Mouse (Mus musculus): ENCODE data around the gene Hdac11. TPM values are rescaled to one million over a fixed set of nuclear protein-coding genes. Genes with fewer than 3 reads are reported as not detected.
A peak's percentile ranks its signal among the peaks of the same experiment; 100 is the strongest.

Hdac11 gene
- polyA plus RNA-seq, 1 experiment: 18.4 TPM

DNA sequence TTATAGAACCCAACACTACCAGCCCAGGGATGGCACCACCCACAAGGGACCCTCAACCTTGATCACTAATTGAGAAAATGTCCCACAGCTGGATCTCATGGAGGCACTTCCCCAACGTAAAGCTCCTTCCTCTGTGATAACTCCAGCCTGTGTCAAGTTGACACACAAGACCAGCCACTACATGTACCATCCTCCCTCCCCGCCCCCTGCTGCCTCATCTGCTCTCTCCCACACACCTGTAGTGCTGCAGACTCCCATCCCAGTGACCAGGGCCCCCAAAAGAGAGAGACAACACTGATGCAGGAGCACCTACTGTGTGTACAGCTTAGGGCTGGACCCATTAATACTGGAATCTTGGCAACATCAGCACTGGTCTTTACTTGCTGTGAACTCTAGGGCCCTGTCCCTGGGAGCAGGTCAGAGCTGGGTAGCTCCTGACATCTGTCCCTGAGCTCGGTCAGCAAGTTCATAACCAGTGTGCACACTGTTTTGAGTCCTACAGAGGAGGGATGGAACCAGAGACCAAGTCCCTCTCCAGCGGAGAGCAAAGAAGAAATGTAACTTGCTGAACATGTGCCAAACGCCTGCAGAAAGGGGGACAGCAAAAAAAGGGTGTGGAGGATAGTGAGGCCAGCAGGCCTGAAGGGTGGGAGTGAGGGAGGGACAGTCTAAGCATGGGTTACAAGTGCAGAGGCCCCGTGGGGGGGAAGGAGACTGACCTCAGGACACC, 5.2 kb downstream of the Hdac11 start:
- TF ChIP-seq POLR2A (IDR thresholded peaks at IDR 0.05; ENCODE audit: borderline replicate concordance, extremely low read depth, low read depth, low read length): no peak
- no peak for TF ChIP-seq CTCF (IDR thresholded peaks at IDR 0.05; ENCODE audit: insufficient read depth, low read length)
- DNase-seq: no peak
- Histone ChIP-seq H3K4me3 (replicated peaks; ENCODE audit: extremely low read depth, low read depth, low read length) (no peak overlapping the region), H3K4me1 (ENCODE audit: control insufficient read depth, insufficient read depth, low read length) (0 out of 2 replicates have a peak, but pooled peaks cover 4% of the 10 kb centered on the region)
- 77% methylated on average over 6 of the region's 6 CpGs for WGBS

DNA sequence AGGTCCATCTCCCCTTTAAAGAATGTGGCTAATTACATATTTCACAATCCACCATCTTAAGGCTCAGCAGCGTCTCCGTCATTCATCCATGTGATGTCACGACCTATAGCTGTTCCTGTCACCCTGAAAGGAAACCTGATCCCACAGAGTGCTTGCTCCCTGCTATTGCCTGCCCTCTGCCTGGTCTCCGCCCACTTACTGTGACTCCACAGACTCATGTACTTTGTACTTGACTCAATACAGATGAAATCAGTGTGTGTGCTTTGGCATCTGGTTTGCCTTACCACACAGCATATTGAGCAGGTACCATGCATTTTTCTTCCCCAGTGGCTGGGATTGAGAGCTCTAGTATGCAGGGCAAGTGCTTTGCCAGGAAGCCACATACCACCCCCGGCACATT, 5.8 kb downstream of the Hdac11 start:
- 86% methylated on average over 5 of the region's 5 CpGs for WGBS
- DNase-seq: no peak

GRCm38 (mm10) chr6:91163195-91163911, 6.9 kb downstream of the Hdac11 start:
- WGBS: 76% methylated on average over 5 of the region's 5 CpGs
- no peak for TF ChIP-seq CTCF (IDR thresholded peaks at IDR 0.05; ENCODE audit: insufficient read depth, low read length)
- no peak for TF ChIP-seq POLR2A (IDR thresholded peaks at IDR 0.05; ENCODE audit: borderline replicate concordance, extremely low read depth, low read depth, low read length)
- no peak for DNase-seq
- Histone ChIP-seq H3K4me1 (ENCODE audit: control insufficient read depth, insufficient read depth, low read length) (no peaks in the 10 kb centered on the region), H3K4me3 (replicated peaks; ENCODE audit: extremely low read depth, low read depth, low read length) (no peak overlapping the region)

More for the DNA sequence above, 5.8 kb downstream of the Hdac11 start:
- Histone ChIP-seq H3K4me3 (replicated peaks; ENCODE audit: extremely low read depth, low read depth, low read length) (no peak overlapping the region), H3K4me1 (ENCODE audit: control insufficient read depth, insufficient read depth, low read length) (no peaks in the 10 kb centered on the region)
- no peak for TF ChIP-seq POLR2A (IDR thresholded peaks at IDR 0.05; ENCODE audit: borderline replicate concordance, extremely low read depth, low read depth, low read length)
- no peak for TF ChIP-seq CTCF (IDR thresholded peaks at IDR 0.05; ENCODE audit: insufficient read depth, low read length)

DNA sequence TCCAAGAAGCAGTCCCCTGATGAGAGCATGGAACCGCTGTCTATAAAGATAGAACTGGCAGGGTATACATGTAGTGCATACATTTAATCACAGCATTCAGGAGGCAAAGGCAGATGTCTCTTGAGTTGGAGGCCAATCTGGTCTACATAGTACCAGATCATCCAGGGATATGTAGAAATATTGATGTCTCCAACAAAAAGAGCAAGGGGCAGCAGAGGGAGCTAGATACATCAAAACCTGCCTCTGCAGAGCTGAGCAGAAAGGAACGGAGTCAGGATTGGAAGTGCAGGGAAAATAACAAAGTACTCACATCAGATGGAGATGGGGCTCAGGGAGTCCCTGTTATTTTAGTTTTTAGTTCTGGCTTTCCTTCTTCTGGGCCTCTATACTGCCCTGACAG, 8.1 kb downstream of the Hdac11 start:
- TF ChIP-seq CTCF (IDR thresholded peaks at IDR 0.05; ENCODE audit: insufficient read depth, low read length): no peak
- no peak for TF ChIP-seq POLR2A (IDR thresholded peaks at IDR 0.05; ENCODE audit: borderline replicate concordance, extremely low read depth, low read depth, low read length)
- no peak overlapping the region for H3K4me3 ChIP-seq (replicated peaks; ENCODE audit: extremely low read depth, low read depth, low read length)
- no peak for DNase-seq
- no peaks in the 10 kb centered on the region for H3K4me1 ChIP-seq (ENCODE audit: control insufficient read depth, insufficient read depth, low read length)
- WGBS: 90% methylated on average over 2 of the region's 2 CpGs

DNA sequence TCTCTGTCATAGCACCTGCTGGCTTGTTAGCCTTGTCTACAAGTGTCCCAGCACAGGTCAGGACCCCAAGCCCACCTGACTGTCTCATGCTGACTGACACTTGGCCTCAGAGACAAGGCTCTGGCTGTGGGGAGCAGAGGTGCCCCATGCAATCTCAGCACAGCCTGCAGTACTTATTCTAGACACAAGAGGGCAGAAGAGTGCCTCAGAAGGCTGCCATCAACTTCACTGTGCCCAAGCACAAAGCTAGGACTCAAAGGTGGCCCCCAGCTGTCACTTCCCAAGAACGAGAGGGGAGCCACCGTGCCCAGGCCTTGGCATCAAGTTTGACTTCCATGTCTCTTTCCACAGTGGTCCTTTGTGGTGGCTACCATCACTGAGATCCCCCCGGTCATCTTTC, 8.7 kb downstream of the Hdac11 start:
- Histone ChIP-seq H3K4me1 (ENCODE audit: control insufficient read depth, insufficient read depth, low read length) (no peaks in the 10 kb centered on the region), H3K4me3 (replicated peaks; ENCODE audit: extremely low read depth, low read depth, low read length) (no peak overlapping the region)
- peak; percentile 62 for DNase-seq
- TF ChIP-seq CTCF (IDR thresholded peaks at IDR 0.05; ENCODE audit: insufficient read depth, low read length) (peak; percentile 87), POLR2A (IDR thresholded peaks at IDR 0.05; ENCODE audit: borderline replicate concordance, extremely low read depth, low read depth, low read length) (no peak)
- WGBS: 34% methylated on average over 3 of the region's 3 CpGs

GRCm38 (mm10) chr6:91167828-91168227, 11.4 kb downstream of the Hdac11 start:
- no peak for DNase-seq
- Histone ChIP-seq H3K4me3 (replicated peaks; ENCODE audit: extremely low read depth, low read depth, low read length) (no peak overlapping the region), H3K4me1 (ENCODE audit: control insufficient read depth, insufficient read depth, low read length) (no peaks in the 10 kb centered on the region)
- TF ChIP-seq CTCF (IDR thresholded peaks at IDR 0.05; ENCODE audit: insufficient read depth, low read length) (peak; percentile 5; the same call in 1 of the 2 replicates), POLR2A (IDR thresholded peaks at IDR 0.05; ENCODE audit: borderline replicate concordance, extremely low read depth, low read depth, low read length) (no peak)
- 55% methylated on average over 3 of the region's 3 CpGs for WGBS

DNA sequence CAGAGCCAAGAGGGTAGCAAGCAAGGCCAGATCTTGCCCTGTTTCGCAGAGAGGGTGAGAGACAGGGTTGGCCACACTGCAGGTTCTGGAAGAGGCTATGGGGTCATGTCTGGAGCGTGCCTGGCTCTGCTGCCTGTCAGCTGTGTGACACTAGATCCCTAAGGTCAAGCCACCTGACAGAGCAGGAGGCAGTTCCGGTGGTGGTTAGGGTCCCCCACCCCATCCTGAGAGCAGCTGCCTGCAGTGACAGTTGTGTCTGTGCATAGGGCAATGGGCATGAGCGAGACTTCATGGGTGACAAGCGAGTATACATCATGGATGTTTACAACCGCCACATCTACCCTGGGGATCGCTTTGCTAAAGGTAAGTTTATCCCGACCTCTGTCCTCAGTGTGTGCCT, 12.7 kb downstream of the Hdac11 start:
- no peak for TF ChIP-seq CTCF (IDR thresholded peaks at IDR 0.05; ENCODE audit: insufficient read depth, low read length)
- no peak for TF ChIP-seq POLR2A (IDR thresholded peaks at IDR 0.05; ENCODE audit: borderline replicate concordance, extremely low read depth, low read depth, low read length)
- Histone ChIP-seq H3K4me1 (ENCODE audit: control insufficient read depth, insufficient read depth, low read length) (no peaks in the 10 kb centered on the region), H3K4me3 (replicated peaks; ENCODE audit: extremely low read depth, low read depth, low read length) (no peak overlapping the region)
- 88% methylated on average over 8 of the region's 8 CpGs for WGBS
- no peak for DNase-seq

DNA sequence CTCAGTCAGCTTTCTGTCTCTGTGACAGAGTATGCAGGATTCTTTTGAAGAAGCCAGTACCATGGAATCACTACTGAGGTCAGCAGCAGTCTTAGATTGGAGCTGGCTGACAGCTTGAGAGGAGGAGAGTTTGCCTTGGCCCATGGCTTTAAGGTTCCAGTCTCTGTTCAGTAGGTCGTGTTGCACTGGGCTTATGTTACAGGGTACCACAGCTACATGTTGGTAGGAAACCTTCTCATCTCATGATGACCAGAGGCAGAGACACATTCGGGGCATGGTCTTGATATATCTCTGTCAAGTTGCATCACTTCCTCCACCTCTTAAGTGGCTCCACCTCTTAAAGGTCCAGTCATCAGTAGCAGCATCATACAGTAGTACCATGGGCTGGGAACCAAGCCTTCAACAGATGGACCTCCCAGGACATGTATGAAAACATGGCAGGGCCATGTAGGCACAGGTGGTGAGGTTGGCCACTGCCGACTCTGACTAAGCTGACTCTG, 15.0 kb downstream of the Hdac11 start:
- TF ChIP-seq POLR2A (IDR thresholded peaks at IDR 0.05; ENCODE audit: borderline replicate concordance, extremely low read depth, low read depth, low read length) (no peak), CTCF (IDR thresholded peaks at IDR 0.05; ENCODE audit: insufficient read depth, low read length) (no peak)
- 71% methylated on average over 3 of the region's 3 CpGs for WGBS
- DNase-seq: no peak
- Histone ChIP-seq H3K4me1 (ENCODE audit: control insufficient read depth, insufficient read depth, low read length) (no peaks in the 10 kb centered on the region), H3K4me3 (replicated peaks; ENCODE audit: extremely low read depth, low read depth, low read length) (no peak overlapping the region)

DNA sequence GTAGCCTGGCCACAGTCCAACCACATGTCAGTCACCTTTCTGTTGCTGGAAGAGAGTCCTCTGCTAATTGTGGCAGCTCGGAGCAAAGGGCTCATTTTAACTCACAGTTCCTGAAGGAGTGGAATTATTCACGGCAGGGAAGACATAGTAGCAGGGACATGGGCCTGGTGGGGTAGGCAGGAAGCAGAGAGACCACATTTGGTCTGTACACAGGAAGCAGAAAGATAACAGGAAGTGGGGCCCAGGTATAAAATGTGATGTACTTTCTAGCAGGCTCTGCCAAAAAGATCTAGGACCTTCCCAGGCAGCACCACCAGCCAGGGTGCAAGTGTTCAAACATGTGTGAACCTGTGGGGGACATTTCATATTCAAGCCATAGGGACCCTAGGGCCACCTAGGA, 15.9 kb downstream of the Hdac11 start:
- no peak for DNase-seq
- no peak overlapping the region for H3K4me3 ChIP-seq (replicated peaks; ENCODE audit: extremely low read depth, low read depth, low read length)
- no peak for TF ChIP-seq CTCF (IDR thresholded peaks at IDR 0.05; ENCODE audit: insufficient read depth, low read length)
- no peak for TF ChIP-seq POLR2A (IDR thresholded peaks at IDR 0.05; ENCODE audit: borderline replicate concordance, extremely low read depth, low read depth, low read length)
- WGBS: 47% methylated on average over 2 of the region's 2 CpGs
- no peaks in the 10 kb centered on the region for H3K4me1 ChIP-seq (ENCODE audit: control insufficient read depth, insufficient read depth, low read length)
